Mouse (Mus musculus): ENCODE data around the gene Ctrb1. TPM values are rescaled to one million over a fixed set of nuclear protein-coding genes. Genes with fewer than 3 reads are reported as not detected.

Gene Ctrb1
- polyA plus RNA-seq, 1 experiment: not detected

DNA sequence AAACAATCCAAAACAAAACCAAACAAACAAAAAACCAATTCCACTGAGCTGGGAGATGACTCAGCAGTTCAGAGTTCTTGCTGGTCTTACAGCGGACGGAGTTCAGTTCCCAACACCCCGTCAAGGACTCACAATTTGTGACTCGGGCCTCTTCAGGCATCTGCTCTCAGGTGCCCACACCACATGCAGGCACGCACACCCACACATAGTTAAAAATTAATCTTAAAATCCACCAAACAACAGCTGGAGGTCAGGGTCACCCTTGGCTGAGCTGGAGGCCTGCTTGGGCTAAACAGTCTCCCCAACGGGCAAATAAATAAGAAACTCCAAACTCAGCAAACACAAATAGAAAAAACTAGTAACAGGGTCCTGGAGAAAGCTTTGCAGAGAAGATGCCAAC is 17.5 kb upstream of the Ctrb1 start:
- no peak for TF ChIP-seq GATA1 (IDR thresholded peaks at IDR 0.05; ENCODE audit: low read length)

DNA sequence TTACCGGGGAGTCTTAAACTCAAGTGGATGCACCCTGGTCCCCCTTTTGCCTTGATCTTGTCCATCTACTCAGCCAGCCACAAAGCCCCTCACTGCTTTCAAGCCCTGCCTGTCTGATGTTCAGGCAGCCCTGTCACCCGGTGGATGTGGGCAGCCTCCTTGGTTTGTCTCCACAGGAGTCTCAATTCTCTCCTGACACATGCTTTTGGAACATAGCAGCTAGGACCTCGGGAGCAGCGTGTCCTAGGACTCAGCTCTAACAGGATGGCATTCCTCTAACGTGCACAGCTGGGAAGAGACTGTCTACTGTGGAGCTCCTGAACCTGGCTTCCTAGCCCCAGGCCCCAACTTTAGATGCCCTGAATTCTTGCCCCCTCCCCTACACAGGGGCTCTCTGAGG is 14.9 kb upstream of the Ctrb1 start:
- no peak for TF ChIP-seq GATA1 (IDR thresholded peaks at IDR 0.05; ENCODE audit: low read length)

GRCm38 (mm10) chr8:111705222-111705621 is 14.4 kb upstream of the Ctrb1 start:
- TF ChIP-seq GATA1 (IDR thresholded peaks at IDR 0.05; ENCODE audit: low read length): no peak

DNA sequence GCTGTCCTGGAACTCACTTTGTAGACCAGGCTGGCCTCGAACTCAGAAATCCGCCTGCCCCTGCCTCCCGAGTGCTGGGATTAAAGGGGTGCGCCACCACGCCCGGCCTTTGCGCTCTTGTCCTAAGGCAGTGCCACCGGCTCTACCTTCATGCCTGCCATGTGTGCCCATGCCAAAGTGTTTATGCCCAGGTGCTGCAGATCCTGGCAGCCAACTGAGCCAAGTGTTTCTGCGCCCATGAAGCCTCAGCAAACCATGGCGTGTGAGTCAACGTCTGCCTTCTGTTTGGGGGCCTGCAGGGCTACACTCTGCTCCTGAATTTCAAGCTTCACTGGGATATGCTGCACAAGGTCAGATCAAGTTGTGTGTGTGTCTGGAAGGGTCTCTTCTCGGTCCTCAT is 13.8 kb upstream of the Ctrb1 start:
- TF ChIP-seq GATA1 (IDR thresholded peaks at IDR 0.05; ENCODE audit: low read length): no peak

DNA sequence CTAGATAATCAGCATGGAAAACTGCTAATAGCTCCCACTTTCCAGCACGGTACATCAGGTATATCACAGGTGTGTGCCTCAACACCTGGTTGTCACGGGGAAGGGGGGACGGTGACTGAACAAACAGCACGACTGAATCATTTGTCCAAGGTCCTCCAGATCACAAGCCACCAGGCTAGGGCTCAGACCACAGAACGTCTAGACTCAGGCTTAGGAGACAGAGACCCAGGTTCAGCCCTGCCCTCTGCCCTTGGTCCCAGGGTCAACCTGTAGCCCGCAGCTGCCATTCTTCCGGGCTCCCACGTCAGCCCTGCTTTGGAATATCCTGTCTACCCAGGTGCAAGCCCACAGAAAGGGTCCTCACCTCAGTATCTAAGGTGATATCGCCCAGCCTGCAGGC is 10.6 kb upstream of the Ctrb1 start:
- TF ChIP-seq GATA1 (IDR thresholded peaks at IDR 0.05; ENCODE audit: low read length): no peak

GRCm38 (mm10) chr8:111700740-111701139 is 9.9 kb upstream of the Ctrb1 start:
- no peak for TF ChIP-seq GATA1 (IDR thresholded peaks at IDR 0.05; ENCODE audit: low read length)

GRCm38 (mm10) chr8:111700201-111700600 is 9.4 kb upstream of the Ctrb1 start:
- TF ChIP-seq GATA1 (IDR thresholded peaks at IDR 0.05; ENCODE audit: low read length): no peak

DNA sequence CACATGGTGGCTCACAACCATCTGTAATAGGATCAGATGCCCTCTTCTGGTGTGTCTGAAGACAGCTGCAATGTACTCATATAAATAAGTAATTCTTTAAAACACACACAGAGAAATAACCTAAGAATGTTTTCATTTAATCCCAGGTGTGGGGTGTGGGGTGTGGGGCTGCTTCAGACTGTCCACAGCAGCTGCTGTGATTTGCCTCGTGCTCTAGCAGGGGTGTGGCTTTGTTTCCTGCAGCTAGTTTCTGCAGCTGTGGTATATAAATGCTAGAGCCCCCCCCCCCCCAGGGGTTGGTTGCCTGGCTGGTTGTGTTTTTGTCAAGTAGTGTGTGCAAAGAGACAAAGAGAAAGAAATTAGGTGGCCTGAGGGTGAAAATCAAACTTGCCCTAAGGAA is 8.2 kb upstream of the Ctrb1 start:
- no peak for TF ChIP-seq GATA1 (IDR thresholded peaks at IDR 0.05; ENCODE audit: low read length)

DNA sequence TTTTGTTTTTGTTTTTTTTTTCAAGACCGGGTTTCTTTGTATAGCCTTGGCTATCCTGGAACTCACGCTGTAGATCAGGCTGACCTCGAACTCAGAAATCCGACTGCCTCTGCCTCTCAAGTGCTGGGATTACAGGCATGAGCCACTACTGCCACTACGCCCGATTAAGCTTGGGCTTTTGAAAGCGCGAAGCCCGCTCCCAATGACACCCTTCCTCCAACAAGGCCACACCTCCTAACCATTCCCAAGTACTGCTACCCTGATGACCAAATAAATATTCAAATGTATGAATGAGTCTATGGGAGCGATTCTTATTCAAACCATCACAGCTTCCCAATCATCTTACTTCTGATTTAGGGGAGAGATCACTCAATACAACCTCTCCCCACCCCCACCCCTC is 6.8 kb upstream of the Ctrb1 start:
- no peak for TF ChIP-seq GATA1 (IDR thresholded peaks at IDR 0.05; ENCODE audit: low read length)

- TF ChIP-seq GATA1 (IDR thresholded peaks at IDR 0.05; ENCODE audit: low read length): no peak
Measured at GRCm38 (mm10) chr8:111695441-111695840, 4.6 kb upstream of the Ctrb1 start.

- TF ChIP-seq GATA1 (IDR thresholded peaks at IDR 0.05; ENCODE audit: low read length): no peak
Measured at GRCm38 (mm10) chr8:111693261-111693741, 2.5 kb upstream of the Ctrb1 start.

DNA sequence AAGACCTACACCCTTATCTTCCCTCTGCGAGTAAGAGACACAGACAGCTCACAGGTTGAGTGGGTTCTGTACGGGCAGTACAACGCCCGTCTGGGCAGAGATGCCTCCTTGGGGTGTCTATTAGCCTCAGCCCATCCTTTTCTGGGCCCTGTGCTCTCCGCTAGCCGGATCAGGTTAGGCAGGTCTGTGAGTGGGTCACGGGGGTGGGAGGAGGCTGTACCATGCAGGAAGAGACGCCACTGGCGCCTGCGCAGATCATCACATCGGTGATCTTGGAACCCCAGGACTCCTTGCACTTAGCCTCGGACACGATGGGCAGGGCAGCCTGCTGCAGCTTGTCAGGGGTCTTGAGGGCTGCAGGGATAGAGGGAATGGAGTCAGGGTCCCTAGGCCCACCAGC is 3.9 kb downstream of the Ctrb1 start:
- TF ChIP-seq GATA1 (IDR thresholded peaks at IDR 0.05; ENCODE audit: low read length): no peak

- TF ChIP-seq GATA1 (IDR thresholded peaks at IDR 0.05; ENCODE audit: low read length): no peak
Measured at GRCm38 (mm10) chr8:111682521-111682920, 8.3 kb downstream of the Ctrb1 start.

DNA sequence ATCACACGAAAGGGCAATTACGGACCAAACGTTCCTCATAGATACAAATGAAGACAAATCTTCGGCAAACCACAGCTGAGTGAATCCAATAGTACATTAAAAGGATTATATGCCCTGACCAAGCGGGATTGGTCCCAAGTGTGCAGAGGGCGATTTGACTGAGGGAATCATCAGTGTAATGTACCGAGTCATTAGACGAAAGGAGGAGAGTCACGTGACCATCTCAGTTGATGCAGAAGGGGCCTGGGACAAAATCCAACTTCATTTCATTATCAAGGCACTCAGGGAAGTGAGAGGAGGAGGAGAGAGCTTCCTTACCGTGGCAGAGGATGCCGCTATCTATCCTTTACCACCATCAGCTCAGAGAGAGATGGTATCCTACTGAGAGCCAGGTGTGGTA is 9.7 kb downstream of the Ctrb1 start:
- no peak for TF ChIP-seq GATA1 (IDR thresholded peaks at IDR 0.05; ENCODE audit: low read length)

DNA sequence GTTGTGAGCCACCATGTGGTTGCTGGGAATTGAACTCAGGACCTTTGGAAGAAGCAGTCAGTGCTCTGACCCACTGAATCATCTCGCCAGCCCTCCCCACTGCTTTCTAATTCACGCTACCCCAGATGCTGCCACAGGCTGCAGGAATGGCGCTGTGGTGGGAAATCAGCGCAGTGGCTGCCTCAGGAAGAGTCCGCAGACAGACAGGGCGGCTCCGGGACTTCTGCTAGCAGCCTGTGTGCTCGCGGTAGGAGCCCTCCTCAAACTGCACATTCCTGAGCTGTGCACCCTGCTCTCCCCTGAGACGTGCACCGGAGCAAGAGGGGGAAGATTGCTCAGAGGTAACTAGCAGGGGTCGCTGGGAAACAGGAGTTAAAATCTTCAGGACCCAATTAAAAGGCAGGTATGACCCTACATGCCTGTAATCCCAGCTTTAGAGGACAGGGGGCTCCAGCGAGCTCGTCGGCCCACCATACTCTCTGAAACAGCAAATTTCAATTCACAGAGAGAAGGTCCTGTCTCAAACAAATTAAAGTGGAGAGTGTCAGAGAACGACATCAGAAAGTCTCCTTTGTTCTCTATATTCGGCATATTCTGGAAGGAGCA is 10.3 kb downstream of the Ctrb1 start:
- TF ChIP-seq GATA1 (IDR thresholded peaks at IDR 0.05; ENCODE audit: low read length): no peak

- no peak for TF ChIP-seq GATA1 (IDR thresholded peaks at IDR 0.05; ENCODE audit: low read length)
Measured at GRCm38 (mm10) chr8:111678848-111679247, 12.0 kb downstream of the Ctrb1 start.

GRCm38 (mm10) chr8:111678111-111678510 is 12.7 kb downstream of the Ctrb1 start:
- TF ChIP-seq GATA1 (IDR thresholded peaks at IDR 0.05; ENCODE audit: low read length): no peak

DNA sequence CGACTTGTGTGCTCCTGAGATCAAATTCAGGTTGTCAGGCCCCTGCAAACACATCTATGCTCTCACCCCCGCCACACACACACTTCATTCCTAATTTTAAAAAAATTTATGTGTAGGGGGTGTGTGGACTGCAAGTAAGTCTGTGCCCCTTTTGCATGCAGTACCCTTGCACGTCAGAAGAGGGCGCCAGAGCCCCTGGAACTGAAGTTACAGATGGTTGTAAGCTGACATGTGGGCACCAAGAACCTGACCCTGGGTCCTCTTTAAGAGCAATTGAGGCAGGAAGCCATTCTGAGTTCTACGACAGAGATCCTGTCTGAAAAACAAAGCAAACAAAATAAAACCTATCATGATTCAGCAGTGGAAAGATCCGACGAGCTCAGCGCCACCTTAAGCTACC is 14.6 kb downstream of the Ctrb1 start:
- no peak for TF ChIP-seq GATA1 (IDR thresholded peaks at IDR 0.05; ENCODE audit: low read length)
